Mouse (Mus musculus) small intestine, adult 2 months (tissue): ENCODE measurements around the gene Gpr107.

Experiments used
- CTCF ChIP-seq: fragments of 200-500 bp; IDR thresholded peaks from 2 replicates; pipeline ENCODE4 v1.5.1; 2012; ENCODE audit warnings: low read depth, mild to moderate bottlenecking, control low read depth, inconsistent platforms, low read length, moderate library complexity, mixed read lengths; ENCODE audit not compliant: insufficient replicate concordance, insufficient read length; ENCODE audit errors: extremely low read depth
- POLR2A ChIP-seq: fragments of 200-500 bp; IDR thresholded peaks from 2 replicates; pipeline ENCODE4 v1.6.1; 2012; ENCODE audit warnings: low read depth, mild to moderate bottlenecking, control low read depth, inconsistent platforms, low read length, moderate library complexity

DNA sequence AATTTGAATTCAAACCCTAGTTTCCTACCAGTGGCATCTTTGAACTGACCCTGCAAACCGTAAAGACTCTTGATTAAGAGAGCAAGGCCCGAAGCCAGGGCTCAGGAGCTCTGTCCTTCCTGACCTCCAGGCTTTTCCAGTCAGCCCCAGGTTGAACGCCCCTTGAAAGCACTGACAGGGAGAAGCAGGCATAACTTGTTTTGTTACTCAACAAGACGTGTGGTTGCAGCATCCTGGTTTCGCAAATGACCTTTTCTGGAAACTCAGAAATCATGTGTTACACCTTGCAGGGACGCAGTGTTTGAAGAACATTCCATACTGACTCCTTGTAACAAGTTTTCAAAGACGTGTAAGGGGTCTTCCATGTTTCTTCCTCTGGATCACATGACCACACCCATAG lies 5.1 kb upstream of the Gpr107 start:
- no peak for TF ChIP-seq POLR2A
- no peak for TF ChIP-seq CTCF
